Mouse (Mus musculus) G1E (cell line): ENCODE data around the gene Cacna1a.

ENCODE experiments used
- CTCF ChIP-seq: IDR thresholded peaks from 2 replicates; pipeline ENCODE4 v1.5.1; 2012; ENCODE audit warnings: low read depth, low read length, inconsistent platforms, mixed read lengths
- GATA2 ChIP-seq: IDR thresholded peaks from 2 replicates; pipeline ENCODE4 v1.6.1; 2012; ENCODE audit warnings: low read depth, low read length, inconsistent platforms, borderline replicate concordance
- POLR2AphosphoS5 ChIP-seq: IDR thresholded peaks from 2 replicates; pipeline ENCODE4 v1.6.1; 2012; ENCODE audit warnings: low read depth, low read length, inconsistent platforms; ENCODE audit not compliant: insufficient replicate concordance
- TAL1 ChIP-seq: conservative IDR thresholded peaks from 2 replicates; pipeline ENCODE4 v1.6.1; 2012; ENCODE audit warnings: low read depth, low read length, inconsistent platforms, mixed read lengths

DNA sequence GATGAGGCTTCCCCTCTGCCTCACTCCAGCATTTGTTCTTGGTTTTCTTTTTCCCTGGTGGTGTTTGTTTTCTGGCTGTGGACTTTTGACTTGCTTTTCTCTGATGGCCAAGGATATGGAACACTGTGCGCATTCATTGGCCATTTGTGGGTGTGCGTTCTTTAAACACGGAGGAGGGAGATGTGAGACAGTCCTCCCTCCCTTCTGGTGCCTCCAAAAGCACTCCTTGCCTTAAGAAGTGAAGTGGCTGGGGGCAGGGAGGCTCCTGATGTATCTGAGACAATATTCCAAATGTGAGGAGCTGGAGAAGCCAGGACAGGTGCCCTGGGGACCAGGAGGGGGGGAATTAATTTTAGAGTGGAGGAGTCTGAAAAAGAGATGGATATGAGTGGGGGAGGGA is 89.1 kb downstream of the Cacna1a start:
- no peak for TF ChIP-seq CTCF
- no peak for TF ChIP-seq TAL1
- no peak for TF ChIP-seq GATA2
- TF ChIP-seq POLR2AphosphoS5, result no peak
